Mouse (Mus musculus) bone marrow macrophage, adult 2 months (primary cell): ENCODE data around the gene Xpnpep3.

ENCODE experiments used
- CTCF ChIP-seq: IDR thresholded peaks from 2 replicates; pipeline ENCODE4 v1.5.1; 2012; ENCODE audit warnings: low read depth, mild to moderate bottlenecking, low read length, moderate library complexity
- POLR2A ChIP-seq: IDR thresholded peaks from 2 replicates; pipeline ENCODE4 v1.6.1; 2012; ENCODE audit warnings: mild to moderate bottlenecking, low read depth, low read length, borderline replicate concordance

DNA sequence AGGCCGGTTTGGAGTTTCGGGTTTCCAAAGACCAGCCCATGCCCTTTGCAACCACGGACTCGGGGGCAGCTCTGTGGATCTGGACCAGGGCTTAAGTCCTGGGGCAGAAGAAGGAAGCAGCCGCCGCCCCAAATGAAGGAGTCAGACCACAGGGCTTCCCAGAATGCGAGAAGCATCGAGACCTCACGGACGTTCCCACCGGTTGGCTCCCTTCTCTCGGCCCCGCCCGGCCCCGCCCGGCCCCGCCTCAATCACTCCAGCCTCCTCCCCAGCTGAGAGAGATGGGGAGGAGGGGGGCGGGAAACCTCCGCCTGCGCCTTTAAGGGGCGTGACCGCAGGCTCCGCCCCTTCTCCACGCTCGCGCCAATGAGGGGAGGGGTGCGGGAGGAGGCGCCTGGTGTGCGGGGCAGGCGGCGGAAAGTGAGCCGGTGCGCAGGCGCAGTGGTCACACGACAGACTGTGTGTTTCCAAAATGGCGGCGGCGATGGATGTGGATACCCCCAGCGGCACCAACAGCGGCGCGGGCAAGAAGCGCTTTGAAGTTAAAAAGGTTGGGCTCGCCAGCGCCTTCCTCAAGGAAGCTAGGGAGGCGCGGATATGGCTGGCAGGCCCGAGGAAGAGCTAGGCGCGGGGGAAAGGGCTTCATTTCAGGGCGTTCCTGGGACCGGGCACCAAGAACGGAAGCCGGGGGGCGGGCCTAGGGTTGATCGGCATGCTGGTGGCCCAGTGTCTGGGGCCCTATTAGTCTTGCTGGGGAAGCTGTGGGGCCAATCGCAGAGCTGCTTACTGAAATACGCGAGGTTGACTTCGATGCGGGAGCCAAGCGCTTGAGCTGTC lies 66.2 kb downstream of the Xpnpep3 start, which contains the start of gene Rbx1:
- no peak for TF ChIP-seq CTCF
- peak; percentile 70; the same call in 1 of the 2 replicates for TF ChIP-seq POLR2A
